Mouse (Mus musculus): ENCODE measurements at regions not wholly inside any gene's neighbourhood (a gene's known extent, or its start where the extent isn't known, plus 50 kb on each side); places are given as distances from the start of the nearest gene placed in this dataset.

DNA sequence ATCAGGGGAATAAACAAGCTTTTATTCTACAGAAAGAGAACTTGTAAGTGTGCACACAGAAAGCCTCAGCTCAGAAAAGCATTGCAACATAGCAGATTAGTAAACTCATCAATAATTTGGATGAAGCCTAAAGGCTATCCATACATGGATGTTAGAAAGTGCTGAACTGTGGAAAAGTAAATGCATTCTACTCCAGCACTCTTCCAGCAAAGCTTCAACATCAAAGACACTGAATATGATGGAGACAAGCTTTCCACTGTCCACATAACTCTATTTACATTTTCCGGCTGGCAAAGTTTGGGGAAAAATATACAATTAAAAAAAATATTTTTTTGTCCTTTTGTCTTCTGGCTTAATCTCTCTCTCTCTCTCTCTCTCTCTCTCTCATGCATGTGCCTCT, 69.7 kb downstream of the Slitrk6 start:
- 56% methylated on average over 1 of the region's 1 CpGs for WGBS
- no peaks in the 10 kb centered on the region for H3K27me3 ChIP-seq (ENCODE audit: control insufficient read depth, insufficient read depth, low read length)
- no peak for ATAC-seq (ENCODE audit: insufficient read depth, low FRiP score)

GRCm38 (mm10) chr14:110679741-110680140, 75.2 kb downstream of the Slitrk6 start:
- Histone ChIP-seq H3K9ac (ENCODE audit: low read length) (no peak overlapping the region), H3K4me2 (ENCODE audit: low read depth, low read length) (no peak overlapping the region), H3K4me3 (replicated peaks; ENCODE audit: low read length) (no peak overlapping the region), H3K9me3 (replicated peaks; ENCODE audit: control insufficient read depth, low read length) (no peaks in the 10 kb centered on the region), H3K27ac (ENCODE audit: low read length) (no peak overlapping the region), H3K36me3 (ENCODE audit: control insufficient read depth, insufficient read depth, low read length) (no peaks in the 10 kb centered on the region), H3K27me3 (ENCODE audit: control insufficient read depth, insufficient read depth, low read length) (no peaks in the 10 kb centered on the region), H3K4me1 (ENCODE audit: control insufficient read depth, insufficient read depth, low read length) (no peaks in the 10 kb centered on the region)
- no peak for ATAC-seq (ENCODE audit: insufficient read depth, low FRiP score)
- 45% methylated on average over 1 of the region's 1 CpGs for WGBS

More for the DNA sequence above, 69.7 kb downstream of the Slitrk6 start:
- H3K4me2 ChIP-seq (ENCODE audit: low read depth, low read length): no peak overlapping the region
- no peak overlapping the region for H3K4me3 ChIP-seq (replicated peaks; ENCODE audit: low read length)
- no peaks in the 10 kb centered on the region for H3K36me3 ChIP-seq (ENCODE audit: control insufficient read depth, insufficient read depth, low read length)
- no peaks in the 10 kb centered on the region for H3K4me1 ChIP-seq (ENCODE audit: control insufficient read depth, insufficient read depth, low read length)
- no peak overlapping the region for H3K27ac ChIP-seq (ENCODE audit: low read length)
- no peak overlapping the region for H3K9ac ChIP-seq (ENCODE audit: low read length)
- H3K9me3 ChIP-seq (replicated peaks; ENCODE audit: control insufficient read depth, low read length): no peaks in the 10 kb centered on the region

- H3K9me3 ChIP-seq (replicated peaks; ENCODE audit: control insufficient read depth, low read length): no peaks in the 10 kb centered on the region
- no peak overlapping the region for H3K4me2 ChIP-seq (ENCODE audit: low read depth, low read length)
- no peaks in the 10 kb centered on the region for H3K27me3 ChIP-seq (ENCODE audit: control insufficient read depth, insufficient read depth, low read length)
- H3K27ac ChIP-seq (ENCODE audit: low read length): no peak overlapping the region
- WGBS: 66% methylated on average over 1 of the region's 1 CpGs
- no peak overlapping the region for H3K4me3 ChIP-seq (replicated peaks; ENCODE audit: low read length)
- no peak overlapping the region for H3K9ac ChIP-seq (ENCODE audit: low read length)
- no peaks in the 10 kb centered on the region for H3K36me3 ChIP-seq (ENCODE audit: control insufficient read depth, insufficient read depth, low read length)
- no peak for ATAC-seq (ENCODE audit: insufficient read depth, low FRiP score)
- no peaks in the 10 kb centered on the region for H3K4me1 ChIP-seq (ENCODE audit: control insufficient read depth, insufficient read depth, low read length)
These were observed 89.2 kb downstream of the Slitrk6 start for GRCm38 (mm10) chr14:110665712-110666111.

GRCm38 (mm10) chr14:110663231-110663630, 91.7 kb downstream of the Slitrk6 start:
- no peaks in the 10 kb centered on the region for H3K36me3 ChIP-seq (ENCODE audit: control insufficient read depth, insufficient read depth, low read length)
- no peak for ATAC-seq (ENCODE audit: insufficient read depth, low FRiP score)
- no peak overlapping the region for H3K9ac ChIP-seq (ENCODE audit: low read length)
- no peaks in the 10 kb centered on the region for H3K9me3 ChIP-seq (replicated peaks; ENCODE audit: control insufficient read depth, low read length)
- 35% methylated on average over 2 of the region's 2 CpGs for WGBS
- H3K4me2 ChIP-seq (ENCODE audit: low read depth, low read length): no peak overlapping the region
- H3K27ac ChIP-seq (ENCODE audit: low read length): no peak overlapping the region
- H3K4me1 ChIP-seq (ENCODE audit: control insufficient read depth, insufficient read depth, low read length): no peaks in the 10 kb centered on the region
- no peak overlapping the region for H3K4me3 ChIP-seq (replicated peaks; ENCODE audit: low read length)
- H3K27me3 ChIP-seq (ENCODE audit: control insufficient read depth, insufficient read depth, low read length): no peaks in the 10 kb centered on the region

DNA sequence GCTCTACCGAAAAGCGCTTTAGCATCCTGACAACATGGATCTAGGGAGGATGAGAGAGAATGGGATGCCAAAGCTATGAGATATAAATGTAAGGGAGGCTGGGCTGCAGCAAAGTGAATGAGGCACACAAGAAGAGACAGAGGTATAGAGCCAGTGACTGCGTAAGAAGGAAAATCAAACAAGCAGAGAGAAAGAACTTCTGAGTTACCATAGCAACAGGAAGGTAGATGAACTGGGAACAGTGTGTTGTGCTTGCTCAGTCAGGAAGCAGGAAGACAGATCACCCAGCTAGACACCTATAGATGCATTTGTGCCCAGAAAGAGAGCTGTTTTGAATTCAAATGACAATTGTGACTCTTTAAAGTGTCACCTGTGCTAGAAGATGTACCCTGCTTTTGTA, 120.8 kb downstream of the Slitrk6 start:
- H3K4me2 ChIP-seq (ENCODE audit: low read depth, low read length): no peak overlapping the region
- H3K4me3 ChIP-seq (replicated peaks; ENCODE audit: low read length): no peak overlapping the region
- ATAC-seq (ENCODE audit: insufficient read depth, low FRiP score): no peak
- H3K9ac ChIP-seq (ENCODE audit: low read length): no peak overlapping the region
- H3K27ac ChIP-seq (ENCODE audit: low read length): no peak overlapping the region
- WGBS: 78% methylated on average over 3 of the region's 3 CpGs
- H3K4me1 ChIP-seq (ENCODE audit: control insufficient read depth, insufficient read depth, low read length): no peaks in the 10 kb centered on the region
- H3K9me3 ChIP-seq (replicated peaks; ENCODE audit: control insufficient read depth, low read length): no peaks in the 10 kb centered on the region
- no peaks in the 10 kb centered on the region for H3K27me3 ChIP-seq (ENCODE audit: control insufficient read depth, insufficient read depth, low read length)
- H3K36me3 ChIP-seq (ENCODE audit: control insufficient read depth, insufficient read depth, low read length): no peaks in the 10 kb centered on the region

GRCm38 (mm10) chr14:110623716-110624115, 131.2 kb downstream of the Slitrk6 start:
- 55% methylated on average over 2 of the region's 2 CpGs for WGBS
- ATAC-seq (ENCODE audit: insufficient read depth, low FRiP score): no peak

DNA sequence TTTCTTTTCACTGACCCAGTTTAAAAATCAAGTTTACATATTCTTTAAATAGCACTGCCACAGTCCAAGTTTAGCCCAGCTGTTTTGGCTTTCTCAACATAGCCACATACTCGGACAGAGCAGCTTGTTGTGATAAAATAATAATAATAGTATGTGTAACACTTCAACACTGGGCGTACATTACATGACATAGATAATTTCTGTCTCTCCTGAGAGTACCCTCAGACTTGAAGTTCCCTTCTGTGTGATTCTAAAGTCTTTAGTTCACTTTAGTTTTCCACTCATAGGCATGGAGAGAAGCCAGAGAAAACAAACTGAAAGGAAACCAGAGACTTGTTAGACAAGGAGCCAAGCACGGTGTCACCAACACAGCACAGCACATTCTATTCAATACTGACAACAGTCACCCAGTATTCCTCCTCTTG, 136.4 kb downstream of the Slitrk6 start:
- no peak for ATAC-seq (ENCODE audit: insufficient read depth, low FRiP score)
- Histone ChIP-seq H3K27ac (ENCODE audit: low read length) (no peak overlapping the region), H3K9me3 (replicated peaks; ENCODE audit: control insufficient read depth, low read length) (no peaks in the 10 kb centered on the region), H3K9ac (ENCODE audit: low read length) (no peak overlapping the region), H3K4me2 (ENCODE audit: low read depth, low read length) (peak overlapping the region; percentile 39; the same call in 1 of the 2 replicates), H3K27me3 (ENCODE audit: control insufficient read depth, insufficient read depth, low read length) (no peaks in the 10 kb centered on the region), H3K4me1 (ENCODE audit: control insufficient read depth, insufficient read depth, low read length) (no peaks in the 10 kb centered on the region), H3K36me3 (ENCODE audit: control insufficient read depth, insufficient read depth, low read length) (no peaks in the 10 kb centered on the region), H3K4me3 (replicated peaks; ENCODE audit: low read length) (no peak overlapping the region)
- 38% methylated on average over 3 of the region's 3 CpGs for WGBS

More at GRCm38 (mm10) chr14:110623716-110624115, 131.2 kb downstream of the Slitrk6 start:
- Histone ChIP-seq H3K36me3 (ENCODE audit: control insufficient read depth, insufficient read depth, low read length) (no peaks in the 10 kb centered on the region), H3K27ac (ENCODE audit: low read length) (no peak overlapping the region), H3K27me3 (ENCODE audit: control insufficient read depth, insufficient read depth, low read length) (no peaks in the 10 kb centered on the region), H3K9me3 (replicated peaks; ENCODE audit: control insufficient read depth, low read length) (no peaks in the 10 kb centered on the region), H3K4me2 (ENCODE audit: low read depth, low read length) (no peak overlapping the region), H3K4me1 (ENCODE audit: control insufficient read depth, insufficient read depth, low read length) (no peaks in the 10 kb centered on the region), H3K9ac (ENCODE audit: low read length) (no peak overlapping the region), H3K4me3 (replicated peaks; ENCODE audit: low read length) (no peak overlapping the region)

DNA sequence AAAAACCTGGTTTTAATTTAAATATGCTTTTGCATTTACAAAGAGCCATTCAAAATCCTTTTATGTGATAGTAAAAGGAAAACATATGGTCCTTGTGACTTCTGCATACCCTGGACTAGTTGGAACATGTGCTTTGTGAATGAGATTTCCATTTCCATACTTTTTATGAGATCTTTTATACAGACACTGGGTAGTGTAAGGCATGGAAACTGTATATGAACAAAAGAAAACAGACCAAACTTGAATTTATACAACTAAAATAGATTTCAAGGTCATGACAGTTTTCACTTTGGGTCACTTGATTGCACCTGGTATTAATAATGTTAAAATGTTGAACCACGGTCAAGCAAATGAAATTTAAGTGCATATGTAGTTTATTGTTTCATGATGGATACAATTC, 138.5 kb downstream of the Slitrk6 start:
- ATAC-seq (ENCODE audit: insufficient read depth, low FRiP score): no peak
- H3K4me1 ChIP-seq (ENCODE audit: control insufficient read depth, insufficient read depth, low read length): no peaks in the 10 kb centered on the region

GRCm38 (mm10) chr14:110580311-110580710, 174.6 kb downstream of the Slitrk6 start:
- no peaks in the 10 kb centered on the region for H3K4me1 ChIP-seq (ENCODE audit: control insufficient read depth, insufficient read depth, low read length)
- no peaks in the 10 kb centered on the region for H3K27me3 ChIP-seq (ENCODE audit: control insufficient read depth, insufficient read depth, low read length)
- no peak overlapping the region for H3K4me2 ChIP-seq (ENCODE audit: low read depth, low read length)
- H3K4me3 ChIP-seq (replicated peaks; ENCODE audit: low read length): no peak overlapping the region
- H3K9me3 ChIP-seq (replicated peaks; ENCODE audit: control insufficient read depth, low read length): no peaks in the 10 kb centered on the region
- no peak overlapping the region for H3K9ac ChIP-seq (ENCODE audit: low read length)
- 40% methylated on average over 3 of the region's 3 CpGs for WGBS
- ATAC-seq (ENCODE audit: insufficient read depth, low FRiP score): no peak
- H3K27ac ChIP-seq (ENCODE audit: low read length): no peak overlapping the region
- no peaks in the 10 kb centered on the region for H3K36me3 ChIP-seq (ENCODE audit: control insufficient read depth, insufficient read depth, low read length)

More for the DNA sequence above, 138.5 kb downstream of the Slitrk6 start:
- 78% methylated on average over 1 of the region's 1 CpGs for WGBS
- Histone ChIP-seq H3K9ac (ENCODE audit: low read length) (no peak overlapping the region), H3K4me3 (replicated peaks; ENCODE audit: low read length) (no peak overlapping the region), H3K27me3 (ENCODE audit: control insufficient read depth, insufficient read depth, low read length) (no peaks in the 10 kb centered on the region), H3K36me3 (ENCODE audit: control insufficient read depth, insufficient read depth, low read length) (no peaks in the 10 kb centered on the region), H3K27ac (ENCODE audit: low read length) (no peak overlapping the region), H3K9me3 (replicated peaks; ENCODE audit: control insufficient read depth, low read length) (no peaks in the 10 kb centered on the region), H3K4me2 (ENCODE audit: low read depth, low read length) (no peak overlapping the region)

DNA sequence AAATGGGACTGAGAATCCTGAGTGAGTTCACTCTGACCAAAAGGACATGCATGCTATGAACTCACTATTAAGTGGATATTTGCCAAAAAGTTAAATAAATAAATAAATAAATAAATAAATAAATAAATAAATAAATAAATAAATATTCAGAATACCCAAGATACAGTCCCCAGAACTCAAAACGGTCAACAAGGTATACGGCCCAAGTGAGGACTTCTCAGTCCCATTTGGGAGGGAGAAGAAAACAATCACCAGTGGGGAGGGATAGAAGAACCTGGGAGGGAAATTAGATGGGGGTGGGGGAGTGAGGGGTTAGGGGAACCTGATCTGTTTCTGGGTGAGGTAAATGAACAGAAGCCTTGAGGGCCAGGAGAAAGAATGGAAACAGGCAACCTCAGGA, 184.2 kb downstream of the Slitrk6 start:
- no peak overlapping the region for H3K9ac ChIP-seq (ENCODE audit: low read length)
- H3K9me3 ChIP-seq (replicated peaks; ENCODE audit: control insufficient read depth, low read length): no peaks in the 10 kb centered on the region
- 100% methylated on average over 2 of the region's 2 CpGs for WGBS
- no peaks in the 10 kb centered on the region for H3K4me1 ChIP-seq (ENCODE audit: control insufficient read depth, insufficient read depth, low read length)
- no peak overlapping the region for H3K4me3 ChIP-seq (replicated peaks; ENCODE audit: low read length)
- H3K27ac ChIP-seq (ENCODE audit: low read length): no peak overlapping the region
- no peaks in the 10 kb centered on the region for H3K36me3 ChIP-seq (ENCODE audit: control insufficient read depth, insufficient read depth, low read length)
- no peaks in the 10 kb centered on the region for H3K27me3 ChIP-seq (ENCODE audit: control insufficient read depth, insufficient read depth, low read length)
- ATAC-seq (ENCODE audit: insufficient read depth, low FRiP score): no peak
- H3K4me2 ChIP-seq (ENCODE audit: low read depth, low read length): no peak overlapping the region

All from stomach, embryonic 16.5 days (tissue).